Mouse (Mus musculus): ENCODE results near the gene Atp5g1.

DNA sequence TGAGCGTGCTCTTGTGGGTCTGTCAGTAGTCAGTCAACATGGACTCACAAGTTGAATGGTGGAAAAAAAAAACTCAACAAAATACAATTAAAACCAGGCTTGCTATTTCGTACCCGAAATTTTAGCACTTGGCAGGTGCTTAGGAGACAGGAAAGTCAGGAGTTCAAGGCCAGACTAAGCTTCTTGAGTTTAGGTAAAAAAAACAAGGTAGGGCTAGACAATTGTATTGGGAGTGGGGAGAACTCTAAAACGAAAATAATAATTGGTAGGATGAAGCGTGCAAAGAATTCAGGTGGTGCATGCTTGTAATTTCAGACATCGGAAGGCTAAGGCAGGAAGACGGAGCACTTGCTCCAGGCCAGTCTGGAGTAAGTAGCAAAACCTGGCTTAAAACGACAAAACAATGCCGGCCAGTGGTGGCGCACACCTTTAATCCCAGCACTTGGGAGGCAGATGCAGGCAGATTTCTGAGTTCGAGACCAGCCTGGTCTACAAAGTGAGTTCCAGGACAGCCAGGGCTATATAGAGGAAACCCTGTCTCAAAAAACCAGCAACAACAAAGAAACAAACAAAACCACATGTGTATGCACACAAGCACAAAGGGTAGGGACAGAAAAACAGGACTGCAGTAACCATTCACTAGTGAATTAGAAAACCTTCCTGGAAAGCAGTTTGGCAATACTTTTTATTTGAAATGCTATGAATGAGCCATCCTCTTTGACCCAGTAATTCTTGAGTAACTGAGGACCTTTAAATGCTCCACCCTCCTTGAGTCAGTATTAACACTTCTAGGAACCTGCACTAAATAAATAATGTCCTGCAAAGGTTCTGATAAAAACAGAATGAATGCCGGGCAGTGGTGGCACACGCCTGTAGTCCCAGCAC is 993 bp upstream of the Atp5g1 start:
- no peak for TF ChIP-seq CTCF (conservative IDR thresholded peaks at IDR 0.05; ENCODE audit: insufficient read depth, insufficient read length, low read depth, low read length)
- TF ChIP-seq POLR2A (IDR thresholded peaks at IDR 0.05; ENCODE audit: low read depth, low read length), result no peak

All from kidney, adult 2 months (tissue).